Mouse (Mus musculus) cerebellum, adult 2 months (tissue): ENCODE measurements at regions not wholly inside any gene's neighbourhood (a gene's known extent, or its start where the extent isn't known, plus 50 kb on each side); places are given as distances from the start of the nearest gene placed in this dataset.

Source experiments
- CTCF ChIP-seq: fragments of 200-500 bp; IDR thresholded peaks from 2 replicates; pipeline ENCODE4 v1.5.1; 2011; ENCODE audit warnings: low read depth, mild to moderate bottlenecking, control low read depth, low read length, moderate library complexity, borderline replicate concordance; ENCODE audit not compliant: insufficient read depth
- POLR2A ChIP-seq: fragments of 200-500 bp; IDR thresholded peaks from 2 replicates; pipeline ENCODE4 v1.6.1; 2011; ENCODE audit warnings: low read length, control low read depth, borderline replicate concordance; ENCODE audit not compliant: insufficient read depth

GRCm38 (mm10) chr7:123849220-123849619 lies 133.4 kb upstream of the Hs3st4 start:
- TF ChIP-seq CTCF (no peak), POLR2A (no peak)
